Mouse (Mus musculus) ovary, adult 18-20 months (tissue): ENCODE results near the gene Cited4.

Experiments used
- DNase-seq: peaks from one replicate; pipeline ENCODE4 v3.0.0; 2022; ENCODE audit warnings: low spot score, mixed read lengths

Gene Cited4

DNA sequence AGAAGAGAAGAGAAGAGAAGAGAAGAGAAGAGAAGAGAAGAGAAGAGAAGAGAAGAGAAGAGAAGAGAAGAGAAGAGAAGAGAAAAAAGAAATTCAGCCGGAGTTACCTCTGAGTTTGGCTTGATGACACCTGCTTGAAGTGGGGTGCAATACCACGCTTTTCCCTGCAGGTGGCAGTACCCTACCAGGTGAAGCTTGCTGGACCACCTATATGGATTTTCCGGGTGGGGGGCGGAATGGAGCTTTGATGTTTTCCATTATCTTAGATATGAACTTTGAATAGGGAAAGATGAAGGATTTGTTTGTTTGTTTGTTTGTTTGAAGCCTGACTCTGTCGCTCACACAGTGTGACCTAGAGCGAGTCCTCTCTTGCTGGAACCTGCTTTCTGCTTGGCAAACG lies 14.6 kb downstream of the Cited4 start:
- DNase-seq = no peak

DNA sequence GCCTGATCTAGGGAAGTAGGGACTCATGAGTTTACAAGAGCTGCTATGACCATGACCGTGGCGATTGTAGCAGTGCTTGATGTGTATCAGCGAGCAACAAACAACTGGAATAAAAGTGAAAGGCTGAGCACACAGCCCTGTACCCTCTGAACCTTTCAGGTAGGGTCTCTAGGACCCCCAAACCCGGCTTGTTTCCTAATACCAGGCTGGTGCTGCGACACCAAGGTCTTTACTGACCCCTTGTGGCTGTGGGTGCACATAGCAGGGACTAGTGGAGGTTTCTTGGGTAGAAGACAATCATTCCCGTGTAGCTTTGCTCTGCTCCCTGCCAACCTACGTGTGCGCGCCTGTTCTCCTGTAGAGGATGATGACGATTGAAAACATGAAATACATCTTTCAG lies 15.8 kb downstream of the Cited4 start:
- DNase-seq = no peak

DNA sequence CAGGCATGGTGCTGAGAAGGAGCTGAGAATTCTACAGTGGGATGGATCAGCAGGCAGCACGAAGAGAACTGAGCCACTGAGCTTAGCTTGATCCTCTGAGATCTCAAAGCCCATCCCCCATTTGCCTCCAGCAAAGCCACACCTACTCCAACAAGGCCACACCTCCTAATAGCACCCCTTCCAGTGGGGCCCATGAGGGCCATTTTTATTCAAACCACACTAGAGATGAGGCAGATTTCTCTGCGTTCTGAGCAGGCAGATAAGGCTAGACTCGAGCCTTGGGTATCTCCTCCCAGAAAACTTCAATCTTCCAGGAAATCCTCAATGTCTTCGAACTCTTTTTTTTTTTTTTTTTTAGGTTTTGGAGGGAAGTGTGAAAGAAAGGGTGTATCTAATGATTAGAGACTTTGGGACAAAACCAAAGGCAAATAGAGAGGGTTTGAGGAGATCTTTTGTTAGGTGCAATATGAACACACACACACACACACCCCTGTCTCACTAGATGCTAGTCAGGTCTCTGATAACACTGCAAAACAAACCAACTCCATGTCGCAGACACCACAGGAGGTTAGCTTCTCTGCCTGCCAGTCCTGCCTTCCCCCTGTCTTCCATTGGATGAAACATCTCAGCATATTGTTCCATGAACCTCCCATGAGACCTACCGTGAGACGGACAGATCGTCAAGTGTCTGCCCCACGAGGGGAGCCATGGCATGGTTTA lies 17.1 kb downstream of the Cited4 start:
- no peak for DNase-seq

DNA sequence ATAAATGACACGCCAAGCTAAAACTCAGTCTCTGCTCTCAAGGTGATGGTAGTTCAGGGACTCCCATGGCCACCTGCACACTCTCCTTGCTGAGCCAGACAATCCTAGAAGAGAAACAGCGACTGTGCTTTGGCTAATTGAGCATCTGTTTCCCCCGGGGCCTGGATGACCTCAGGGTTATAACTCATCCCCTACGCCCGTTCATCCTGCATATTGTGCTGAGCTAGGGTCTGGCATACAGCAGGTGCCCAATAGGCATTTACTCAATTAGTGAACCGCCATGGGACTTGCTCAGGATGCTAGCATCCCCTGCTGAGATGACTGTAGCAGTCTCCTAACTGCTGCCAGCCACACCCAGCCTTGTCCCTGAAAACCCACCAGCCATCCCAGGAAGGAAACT lies 20.9 kb downstream of the Cited4 start:
- DNase-seq = no peak

DNA sequence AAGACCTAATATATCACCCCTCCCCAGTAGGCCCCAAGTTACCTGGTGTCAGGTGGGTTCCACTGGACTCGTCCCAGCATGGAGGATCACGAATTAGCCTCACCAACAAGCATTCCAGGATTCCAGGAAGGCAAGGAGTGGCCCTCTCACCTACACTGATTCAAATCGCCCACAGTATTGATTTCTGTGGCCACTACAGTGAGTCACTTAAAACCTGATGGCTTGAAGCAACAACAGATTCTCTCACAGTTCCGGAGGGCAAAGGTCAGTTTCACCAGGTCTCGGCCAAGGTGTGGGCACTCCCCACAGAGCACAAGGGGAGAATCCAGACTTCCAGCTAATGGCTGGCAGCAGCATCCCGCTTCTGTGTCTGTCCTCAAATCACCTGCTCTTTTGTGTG lies 22.9 kb downstream of the Cited4 start:
- no peak for DNase-seq

DNA sequence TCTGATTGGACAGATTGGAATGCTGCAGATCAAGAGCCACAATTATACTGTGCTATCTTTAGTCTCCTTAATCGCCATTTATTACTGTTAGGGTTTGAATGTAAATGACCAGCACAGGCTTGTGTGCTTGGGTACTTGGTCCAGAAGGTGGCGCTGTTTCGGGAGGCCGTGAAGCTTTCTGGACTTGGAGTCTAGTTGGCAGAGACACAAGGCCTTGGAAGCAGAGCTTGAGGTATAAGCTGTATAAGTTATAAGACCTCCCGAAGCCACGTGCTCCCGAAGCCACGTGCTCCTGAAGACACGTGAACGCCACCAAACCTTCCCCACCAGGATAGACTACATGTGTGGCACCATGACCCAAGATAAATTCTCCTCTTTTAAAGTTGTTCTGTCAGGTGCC lies 26.3 kb downstream of the Cited4 start:
- no peak for DNase-seq

DNA sequence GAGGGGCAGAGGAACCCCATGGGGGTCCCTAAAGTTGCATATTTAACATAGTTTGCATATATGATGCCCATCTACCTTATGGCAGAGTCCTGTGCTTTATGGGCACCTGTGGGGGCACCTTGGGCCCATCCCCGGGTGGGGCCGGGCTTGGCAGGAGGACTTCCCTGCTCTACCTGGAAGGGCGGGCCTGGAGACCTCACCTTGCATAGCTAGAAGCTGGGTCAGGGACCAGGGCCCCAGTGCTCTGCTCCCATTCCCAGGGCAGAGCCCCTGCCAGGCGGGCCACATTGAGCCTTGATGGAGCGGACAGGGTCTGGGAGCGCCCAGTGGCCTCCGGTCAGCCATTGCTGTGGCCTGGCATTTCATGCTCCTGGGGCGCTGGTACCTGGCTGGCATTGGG lies 31.0 kb downstream of the Cited4 start:
- DNase-seq = no peak

DNA sequence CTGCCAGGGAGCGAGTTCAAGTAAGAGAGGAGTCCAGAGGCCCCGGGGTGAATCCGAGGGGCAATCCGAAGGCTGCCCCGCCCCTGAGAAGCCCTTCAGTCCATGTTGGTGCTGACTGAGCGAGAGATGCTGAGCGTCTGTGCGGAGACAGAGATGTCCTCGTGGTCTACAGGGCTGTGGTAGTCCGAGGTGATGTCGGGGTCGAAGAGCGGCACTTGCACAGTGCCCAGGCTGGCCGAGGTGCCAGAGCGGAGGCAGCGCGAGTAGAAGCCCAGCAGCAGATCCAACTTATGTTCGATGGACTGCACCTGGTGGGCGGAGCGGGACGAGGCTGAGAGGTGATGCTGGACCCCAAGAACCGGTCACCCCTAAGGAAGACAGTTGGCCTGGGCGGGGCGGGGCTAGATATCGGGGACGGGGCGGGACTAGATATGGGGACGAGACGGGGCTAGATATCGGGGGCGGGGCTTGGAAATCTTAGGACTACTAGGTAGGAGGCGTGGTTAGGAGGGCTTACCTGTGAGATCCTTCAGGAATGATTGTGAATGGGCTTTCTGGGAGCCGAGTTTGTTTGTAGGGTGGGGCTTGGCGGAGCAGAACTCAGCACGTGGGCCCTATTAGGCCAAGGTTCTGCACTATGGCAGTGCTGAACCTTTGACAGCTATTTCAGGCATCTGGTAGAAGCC lies 31.6 kb downstream of the Cited4 start:
- no peak for DNase-seq

DNA sequence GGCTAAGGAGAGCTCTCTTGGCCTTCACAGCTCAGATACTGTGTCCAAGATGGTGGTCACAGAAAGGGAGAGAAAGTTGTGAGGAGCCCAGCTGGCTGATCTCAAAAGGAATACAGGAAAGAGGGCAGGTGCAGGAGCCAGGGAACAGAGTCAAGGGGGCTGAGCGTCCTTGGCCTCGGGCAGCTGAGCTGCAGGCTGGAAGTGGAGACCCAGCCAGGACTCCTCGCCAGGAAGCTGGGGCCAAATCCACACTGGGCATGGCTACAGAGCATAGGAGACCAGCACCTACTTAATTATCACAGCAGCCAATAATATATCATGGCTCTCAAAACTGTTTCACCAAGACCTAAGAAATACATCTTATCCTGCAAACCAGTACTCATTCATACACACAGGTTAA lies 34.8 kb downstream of the Cited4 start:
- DNase-seq = no peak

DNA sequence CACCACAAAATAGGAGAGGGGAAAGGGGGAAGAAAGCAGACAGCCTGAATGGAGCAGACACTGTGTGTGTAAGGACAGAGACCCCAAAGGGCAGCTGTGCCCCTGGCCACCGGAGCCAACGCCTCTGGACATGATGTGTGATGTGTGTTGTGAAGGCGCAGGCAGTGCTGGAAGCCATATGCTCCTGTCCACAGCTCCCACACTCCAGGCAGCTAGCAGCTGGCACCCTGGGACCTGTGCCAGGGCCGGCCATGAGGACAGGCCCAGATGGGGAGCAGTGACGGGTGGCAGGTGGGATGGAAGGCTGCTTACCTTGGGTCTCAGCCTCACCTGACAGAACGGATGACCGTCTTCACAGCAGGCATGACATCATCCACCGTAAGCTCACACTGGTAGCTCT lies 35.7 kb downstream of the Cited4 start:
- no peak for DNase-seq

DNA sequence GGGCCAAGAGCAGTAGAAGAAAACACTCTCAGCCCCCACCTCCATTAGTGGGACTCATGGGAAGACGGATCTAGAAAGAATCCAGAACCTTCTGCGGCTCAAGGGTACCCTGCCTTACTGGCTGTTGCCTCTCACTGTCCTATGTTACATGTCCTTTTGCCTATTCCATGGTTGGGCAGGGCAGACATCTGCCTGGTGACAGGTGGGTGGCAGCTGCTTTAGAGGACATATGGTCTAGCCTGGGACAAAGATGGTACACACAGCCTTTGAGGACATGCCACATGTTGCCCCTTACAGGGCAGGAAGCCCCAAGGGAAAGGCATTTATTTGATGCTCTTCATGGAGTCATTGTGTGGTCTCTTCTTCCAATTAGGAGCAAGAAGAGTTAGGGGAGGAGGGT lies 36.1 kb downstream of the Cited4 start:
- no peak for DNase-seq

DNA sequence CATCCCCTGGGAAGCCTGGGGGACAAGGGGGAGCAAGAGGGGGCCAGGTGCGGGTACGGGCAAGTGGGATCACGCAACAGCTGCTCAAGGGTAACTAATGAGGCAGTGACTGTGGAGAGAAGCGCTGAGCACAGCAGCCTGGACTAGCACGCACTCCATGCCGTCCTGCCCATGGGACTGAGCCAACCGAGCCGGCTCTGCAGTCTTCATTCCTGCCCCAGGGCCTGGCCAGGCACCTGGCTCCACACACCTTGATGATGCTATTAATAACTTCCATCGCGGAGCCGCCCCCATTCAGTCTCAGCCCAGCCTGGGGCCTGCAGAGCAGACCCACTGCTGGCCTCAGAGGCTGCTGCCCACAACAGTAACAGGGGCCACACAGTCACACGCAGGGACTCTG lies 45.9 kb downstream of the Cited4 start:
- no peak for DNase-seq

DNA sequence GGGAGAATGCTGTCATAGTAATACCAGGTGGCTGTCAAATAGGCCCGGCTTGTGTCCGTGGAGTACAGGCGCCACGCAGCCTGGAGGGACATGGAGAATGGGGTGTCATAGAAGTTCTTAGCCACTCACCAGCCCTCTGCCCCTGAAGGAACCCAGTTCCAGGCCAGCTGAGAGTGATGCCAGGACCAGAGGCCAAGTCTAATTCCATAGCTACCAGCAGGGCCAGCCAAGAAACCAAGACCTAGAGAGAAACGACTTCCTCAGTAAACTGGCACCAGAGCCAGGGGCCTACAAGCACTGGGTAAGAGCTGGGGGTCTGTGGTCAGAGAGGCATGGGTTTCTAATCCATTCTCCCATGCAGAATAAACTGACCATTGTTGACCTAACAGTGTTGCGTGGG lies 46.6 kb downstream of the Cited4 start:
- DNase-seq = no peak

DNA sequence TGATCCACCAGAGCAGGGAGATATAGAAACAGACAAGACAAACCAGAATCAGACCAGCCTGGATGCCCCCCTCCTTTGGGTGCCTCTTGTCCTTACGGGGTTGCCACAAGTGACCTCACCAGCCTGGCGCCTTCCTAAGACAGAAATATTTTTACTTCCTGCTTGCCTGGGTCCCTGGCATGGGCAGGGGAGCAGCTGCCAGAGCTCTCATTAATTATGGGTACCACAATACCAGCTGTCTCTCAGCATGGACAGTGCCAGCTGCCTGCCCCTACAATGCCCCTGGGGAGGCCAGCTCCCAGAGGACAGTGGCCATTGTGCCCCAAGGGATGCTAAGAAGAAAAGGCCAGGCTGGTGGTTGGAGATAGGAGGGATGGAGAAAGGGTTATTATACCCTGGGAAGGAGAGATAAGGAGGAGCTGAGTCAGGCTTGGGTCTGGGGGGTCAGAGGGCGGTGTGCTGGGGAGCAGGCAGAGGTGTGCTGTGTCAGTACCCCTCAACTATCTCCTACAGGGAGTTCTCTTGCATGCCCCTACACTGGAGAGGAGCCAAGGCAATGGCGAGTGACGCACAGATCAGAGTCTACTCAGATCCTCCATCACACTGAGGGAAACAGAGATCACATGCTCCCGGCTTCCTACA lies 47.6 kb downstream of the Cited4 start:
- DNase-seq = no peak

DNA sequence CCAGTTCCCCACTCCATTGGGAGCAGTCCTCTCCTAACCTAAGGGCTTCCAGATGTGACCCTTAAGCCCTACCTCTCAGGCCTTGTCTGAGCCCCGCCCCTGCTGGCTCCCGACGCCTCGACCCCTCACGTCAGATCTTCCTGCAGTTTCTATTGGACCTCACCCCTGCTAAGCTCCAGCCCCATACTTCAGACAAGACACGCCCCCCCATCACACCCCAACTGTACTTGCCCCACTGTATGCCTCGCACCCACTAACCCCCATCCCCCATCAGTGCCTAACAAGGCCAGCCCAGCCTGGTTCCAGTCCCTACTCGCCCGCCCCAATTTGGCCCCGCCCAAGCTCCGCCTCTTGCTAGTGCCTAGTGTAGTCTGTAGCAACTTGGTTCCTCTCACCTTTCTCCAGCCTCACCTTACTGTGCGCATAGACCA lies 49.8 kb downstream of the Cited4 start:
- no peak for DNase-seq

DNA sequence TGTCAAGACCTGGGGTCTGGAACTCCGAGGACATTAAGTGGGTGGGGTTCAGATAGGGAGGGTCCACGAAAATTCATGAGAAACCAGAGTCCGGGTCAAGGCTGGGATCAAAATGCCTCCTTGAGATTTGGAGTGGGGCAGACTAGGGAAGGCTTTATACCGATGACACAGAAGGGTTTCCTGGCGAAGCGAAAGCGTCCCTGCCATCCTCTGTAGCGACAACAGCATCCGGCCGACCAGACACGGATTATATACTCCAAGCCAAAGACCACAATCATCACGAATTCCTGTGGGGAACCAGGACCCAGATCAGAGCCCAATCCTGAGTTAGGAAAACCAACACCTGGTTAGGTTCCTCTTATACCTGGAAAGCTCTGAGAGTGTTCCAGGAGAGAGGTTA lies 50.4 kb downstream of the Cited4 start:
- DNase-seq = no peak
